Mouse (Mus musculus): ENCODE measurements around the gene Eif4e2.

The Eif4e2 gene

DNA sequence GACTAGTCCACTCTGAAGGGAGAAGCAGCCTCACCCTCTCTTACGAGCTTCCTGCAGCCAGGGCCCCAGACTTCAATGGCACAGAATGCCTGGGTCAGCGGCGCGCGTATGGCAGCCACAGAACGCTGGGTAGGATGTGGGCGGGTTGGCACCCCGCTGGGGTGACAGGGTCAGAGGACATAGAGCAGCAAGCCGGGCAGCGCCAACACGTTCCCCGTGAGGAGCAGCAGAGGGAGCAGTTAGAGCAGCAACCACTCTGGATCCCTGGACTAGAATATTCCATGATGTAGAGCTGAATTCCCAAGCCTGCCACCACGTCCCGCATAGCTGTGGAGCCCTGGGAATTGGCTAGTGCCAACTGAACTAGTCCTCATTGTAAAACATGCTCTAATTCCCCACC, 44.8 kb downstream of the Eif4e2 start:
- Histone ChIP-seq H3K27me3 (ENCODE audit: insufficient read depth, low read length) (peaks cover 50% of the 10 kb centered on the region), H3K4me1 (replicated peaks; ENCODE audit: low read depth, low read length) (peaks cover 46% of the 10 kb centered on the region), H3K36me3 (ENCODE audit: insufficient read depth, low read length) (no peaks in the 10 kb centered on the region), H3K9me3 (ENCODE audit: low read length) (no peaks in the 10 kb centered on the region), H3K4me3 (replicated peaks; ENCODE audit: low read length) (no peak overlapping the region)
- TF ChIP-seq POU5F1 (IDR thresholded peaks at IDR 0.05; ENCODE audit: borderline replicate concordance, low read length) (no peak), CTCF (conservative IDR thresholded peaks at IDR 0.05; ENCODE audit: low read length) (no peak), NANOG (IDR thresholded peaks at IDR 0.05; ENCODE audit: borderline replicate concordance, low read length) (no peak)

DNA sequence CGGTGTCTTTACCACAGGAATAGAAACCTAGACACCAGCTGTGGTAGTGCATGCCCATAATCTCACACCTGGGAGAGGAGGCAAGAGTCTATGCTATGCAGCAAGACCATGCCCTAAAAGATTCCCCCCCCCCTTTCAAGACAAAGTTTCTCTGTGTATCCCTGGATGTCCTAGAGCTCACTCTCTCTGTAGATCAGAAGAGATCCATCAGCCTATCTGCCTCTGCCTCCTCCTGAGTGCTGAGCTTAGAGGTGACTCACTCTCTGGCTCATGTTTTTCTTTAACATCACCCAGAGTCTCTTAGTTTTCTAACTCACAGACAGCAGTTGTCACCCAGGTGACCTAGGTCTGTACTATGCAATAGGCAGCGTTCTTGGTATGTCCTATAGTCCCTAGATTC, 45.6 kb downstream of the Eif4e2 start:
- Histone ChIP-seq H3K27me3 (ENCODE audit: insufficient read depth, low read length) (peaks cover 52% of the 10 kb centered on the region), H3K9me3 (ENCODE audit: low read length) (no peaks in the 10 kb centered on the region), H3K4me1 (replicated peaks; ENCODE audit: low read depth, low read length) (peaks cover 53% of the 10 kb centered on the region), H3K36me3 (ENCODE audit: insufficient read depth, low read length) (no peaks in the 10 kb centered on the region), H3K4me3 (replicated peaks; ENCODE audit: low read length) (no peak overlapping the region)
- TF ChIP-seq CTCF (conservative IDR thresholded peaks at IDR 0.05; ENCODE audit: low read length) (no peak), NANOG (IDR thresholded peaks at IDR 0.05; ENCODE audit: borderline replicate concordance, low read length) (no peak), POU5F1 (IDR thresholded peaks at IDR 0.05; ENCODE audit: borderline replicate concordance, low read length) (no peak)

GRCm38 (mm10) chr1:87263257-87263656, 49.5 kb downstream of the Eif4e2 start:
- Histone ChIP-seq H3K4me3 (replicated peaks; ENCODE audit: low read length) (peak overlapping the region; percentile 83), H3K27me3 (ENCODE audit: insufficient read depth, low read length) (peaks cover 80% of the 10 kb centered on the region), H3K9me3 (ENCODE audit: low read length) (no peaks in the 10 kb centered on the region), H3K36me3 (ENCODE audit: insufficient read depth, low read length) (no peaks in the 10 kb centered on the region), H3K4me1 (replicated peaks; ENCODE audit: low read depth, low read length) (peaks cover 63% of the 10 kb centered on the region)
- TF ChIP-seq NANOG (IDR thresholded peaks at IDR 0.05; ENCODE audit: borderline replicate concordance, low read length) = no peak
- TF ChIP-seq POU5F1 (IDR thresholded peaks at IDR 0.05; ENCODE audit: borderline replicate concordance, low read length) = no peak
- no peak for TF ChIP-seq CTCF (conservative IDR thresholded peaks at IDR 0.05; ENCODE audit: low read length)

DNA sequence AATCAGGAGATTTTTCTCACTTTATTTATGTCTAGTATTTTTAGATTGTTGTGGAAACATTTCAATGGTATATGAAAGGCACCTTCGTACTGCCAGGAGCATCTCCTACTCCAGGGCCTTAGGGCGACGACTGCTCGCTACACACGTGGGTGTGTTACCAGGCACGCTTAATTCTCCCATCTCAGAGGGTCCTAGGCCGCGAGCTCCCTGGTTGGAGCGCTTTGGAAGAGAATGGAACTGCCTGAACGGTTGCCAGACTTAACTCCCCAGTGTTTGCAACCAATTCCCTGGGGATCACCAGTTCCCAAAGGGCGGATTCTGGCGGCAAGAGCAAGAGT, 50.1 kb downstream of the Eif4e2 start:
- peak overlapping the region; percentile 83 for H3K4me3 ChIP-seq (replicated peaks; ENCODE audit: low read length)
- TF ChIP-seq CTCF (conservative IDR thresholded peaks at IDR 0.05; ENCODE audit: low read length) (no peak), POU5F1 (IDR thresholded peaks at IDR 0.05; ENCODE audit: borderline replicate concordance, low read length) (no peak), NANOG (IDR thresholded peaks at IDR 0.05; ENCODE audit: borderline replicate concordance, low read length) (no peak)
- no peaks in the 10 kb centered on the region for H3K9me3 ChIP-seq (ENCODE audit: low read length)
- H3K4me1 ChIP-seq (replicated peaks; ENCODE audit: low read depth, low read length) = peaks cover 58% of the 10 kb centered on the region
- no peaks in the 10 kb centered on the region for H3K36me3 ChIP-seq (ENCODE audit: insufficient read depth, low read length)
- H3K27me3 ChIP-seq (ENCODE audit: insufficient read depth, low read length) = peaks cover 81% of the 10 kb centered on the region

- Histone ChIP-seq H3K4me3 (replicated peaks; ENCODE audit: low read length) (peak within 1 kb of the TSS; percentile 83), H3K9me3 (ENCODE audit: low read length) (no peaks in the 10 kb centered on the region), H3K36me3 (ENCODE audit: insufficient read depth, low read length) (no peaks in the 10 kb centered on the region), H3K4me1 (replicated peaks; ENCODE audit: low read depth, low read length) (peaks cover 53% of the 10 kb centered on the region), H3K27me3 (ENCODE audit: insufficient read depth, low read length) (peaks cover 79% of the 10 kb centered on the region)
- TF ChIP-seq POU5F1 (IDR thresholded peaks at IDR 0.05; ENCODE audit: borderline replicate concordance, low read length) = no peak
- no peak for TF ChIP-seq NANOG (IDR thresholded peaks at IDR 0.05; ENCODE audit: borderline replicate concordance, low read length)
- TF ChIP-seq CTCF (conservative IDR thresholded peaks at IDR 0.05; ENCODE audit: low read length) = no peak
These were observed 50.7 kb downstream of the Eif4e2 start, which contains the start of gene Efhd1 for GRCm38 (mm10) chr1:87264134-87265006. Gene Efhd1 (plus strand): TSS chr1:87264363.

DNA sequence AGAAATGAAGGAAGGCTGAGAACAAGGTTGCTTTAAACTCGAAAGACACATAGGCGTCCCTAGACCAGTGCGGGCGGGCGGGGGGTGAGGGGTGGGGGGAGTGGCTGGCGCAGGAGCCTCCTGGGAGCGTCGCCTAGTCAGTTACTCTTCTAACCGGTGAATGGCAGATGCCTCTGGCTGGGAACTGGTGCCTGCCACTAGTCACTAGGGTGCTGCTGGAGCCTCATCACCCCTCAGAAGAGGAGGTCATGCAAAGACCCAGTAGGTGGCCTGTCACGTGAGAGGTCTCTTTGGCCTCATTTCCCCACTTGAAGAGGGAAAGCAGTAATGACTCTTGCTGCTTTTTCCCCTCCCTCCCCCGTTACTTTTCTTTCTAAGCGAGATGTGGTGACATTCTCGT, 51.5 kb downstream of the Eif4e2 start:
- no peaks in the 10 kb centered on the region for H3K36me3 ChIP-seq (ENCODE audit: insufficient read depth, low read length)
- no peaks in the 10 kb centered on the region for H3K9me3 ChIP-seq (ENCODE audit: low read length)
- H3K4me1 ChIP-seq (replicated peaks; ENCODE audit: low read depth, low read length) = peaks cover 53% of the 10 kb centered on the region
- peaks cover 79% of the 10 kb centered on the region for H3K27me3 ChIP-seq (ENCODE audit: insufficient read depth, low read length)
- peak overlapping the region; percentile 83 for H3K4me3 ChIP-seq (replicated peaks; ENCODE audit: low read length)
- TF ChIP-seq NANOG (IDR thresholded peaks at IDR 0.05; ENCODE audit: borderline replicate concordance, low read length) (no peak), CTCF (conservative IDR thresholded peaks at IDR 0.05; ENCODE audit: low read length) (no peak), POU5F1 (IDR thresholded peaks at IDR 0.05; ENCODE audit: borderline replicate concordance, low read length) (no peak)

- Histone ChIP-seq H3K4me1 (replicated peaks; ENCODE audit: low read depth, low read length) (peaks cover 64% of the 10 kb centered on the region), H3K4me3 (replicated peaks; ENCODE audit: low read length) (no peak overlapping the region), H3K9me3 (ENCODE audit: low read length) (no peaks in the 10 kb centered on the region), H3K27me3 (ENCODE audit: insufficient read depth, low read length) (peaks cover 73% of the 10 kb centered on the region), H3K36me3 (ENCODE audit: insufficient read depth, low read length) (no peaks in the 10 kb centered on the region)
- TF ChIP-seq CTCF (conservative IDR thresholded peaks at IDR 0.05; ENCODE audit: low read length) (no peak), NANOG (IDR thresholded peaks at IDR 0.05; ENCODE audit: borderline replicate concordance, low read length) (no peak), POU5F1 (IDR thresholded peaks at IDR 0.05; ENCODE audit: borderline replicate concordance, low read length) (no peak)
These were observed 52.8 kb downstream of the Eif4e2 start for GRCm38 (mm10) chr1:87266296-87267090.

GRCm38 (mm10) chr1:87270204-87270603, 56.5 kb downstream of the Eif4e2 start:
- peaks cover 63% of the 10 kb centered on the region for H3K4me1 ChIP-seq (replicated peaks; ENCODE audit: low read depth, low read length)
- no peaks in the 10 kb centered on the region for H3K36me3 ChIP-seq (ENCODE audit: insufficient read depth, low read length)
- no peak overlapping the region for H3K4me3 ChIP-seq (replicated peaks; ENCODE audit: low read length)
- no peaks in the 10 kb centered on the region for H3K9me3 ChIP-seq (ENCODE audit: low read length)
- TF ChIP-seq CTCF (conservative IDR thresholded peaks at IDR 0.05; ENCODE audit: low read length) = no peak
- TF ChIP-seq NANOG (IDR thresholded peaks at IDR 0.05; ENCODE audit: borderline replicate concordance, low read length) = no peak
- TF ChIP-seq POU5F1 (IDR thresholded peaks at IDR 0.05; ENCODE audit: borderline replicate concordance, low read length) = no peak
- peaks cover 55% of the 10 kb centered on the region for H3K27me3 ChIP-seq (ENCODE audit: insufficient read depth, low read length)
